Mouse (Mus musculus) testis, adult 2 months (tissue): ENCODE results near the gene Abca6. TPM values are rescaled to one million over a fixed set of nuclear protein-coding genes. Genes with fewer than 3 reads are reported as not detected.

Experiments used
- H3K27ac ChIP-seq: fragments of 200-500 bp; 2 replicates; pipeline ENCODE4 v1.5.1; 2012; ENCODE audit warnings: low read depth, low read length; ENCODE audit not compliant: control insufficient read depth, insufficient read depth
- H3K27me3 ChIP-seq: fragments of 200-500 bp; 2 replicates; pipeline ENCODE4 v1.6.1; 2012; ENCODE audit warnings: mild to moderate bottlenecking, low read length, moderate library complexity; ENCODE audit not compliant: control insufficient read depth, insufficient read depth
- H3K36me3 ChIP-seq: fragments of 200-500 bp; 2 replicates; pipeline ENCODE4 v1.6.1; 2012; ENCODE audit warnings: mild to moderate bottlenecking, low read length; ENCODE audit not compliant: control insufficient read depth, insufficient read depth
- H3K4me1 ChIP-seq: fragments of 200-500 bp; 2 replicates; pipeline ENCODE4 v1.6.1; 2012; ENCODE audit warnings: low read length; ENCODE audit not compliant: control insufficient read depth, insufficient read depth
- H3K4me3 ChIP-seq: fragments of 200-500 bp; 2 replicates; pipeline ENCODE4 v1.5.1; 2012; ENCODE audit warnings: low read depth, mild to moderate bottlenecking, low read length, moderate library complexity, mixed read lengths; ENCODE audit not compliant: control insufficient read depth
- CTCF ChIP-seq: fragments of 200-500 bp; IDR thresholded peaks from 2 replicates; pipeline ENCODE4 v1.5.1; 2012; ENCODE audit warnings: low read depth, mild to moderate bottlenecking, inconsistent platforms, low read length, moderate library complexity; ENCODE audit not compliant: control insufficient read depth, insufficient read depth, insufficient replicate concordance
- POLR2A ChIP-seq: fragments of 200-500 bp; IDR thresholded peaks from 2 replicates; pipeline ENCODE4 v1.6.1; 2012; ENCODE audit warnings: low read depth, mild to moderate bottlenecking, inconsistent platforms, low read length, moderate library complexity; ENCODE audit not compliant: control insufficient read depth
- polyA plus RNA-seq: library from polyadenylated mRNA; depleted of rRNA; stranded (reverse); fragments of >200 nt; gene quantifications from 2 replicates; pipeline ENCODE4 v1.2.3, GENCODE M21; 2012

Abca6 gene
- polyA plus RNA-seq, 1 experiment: 0.51 TPM

DNA sequence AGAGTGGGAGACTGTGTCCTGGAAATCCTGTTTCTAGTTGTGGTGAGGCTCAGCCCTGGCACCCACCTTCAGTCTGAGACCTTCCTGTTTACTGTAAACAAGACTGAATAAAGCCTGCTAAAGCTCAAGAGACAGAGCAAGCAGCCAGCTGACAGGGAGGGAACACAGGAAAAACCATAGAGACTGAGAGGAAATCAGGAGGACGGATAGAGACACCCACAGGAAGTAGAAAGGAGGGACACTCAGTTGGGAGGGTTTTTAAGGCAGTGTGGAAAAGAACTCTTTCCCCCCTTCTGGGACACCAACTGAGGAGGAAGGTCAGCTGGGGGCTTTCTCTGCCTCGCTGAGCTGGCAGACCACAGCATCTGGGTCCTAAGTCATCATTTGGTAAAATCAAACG lies 23.2 kb upstream of the Abca6 start:
- H3K27ac ChIP-seq: no peak overlapping the region

DNA sequence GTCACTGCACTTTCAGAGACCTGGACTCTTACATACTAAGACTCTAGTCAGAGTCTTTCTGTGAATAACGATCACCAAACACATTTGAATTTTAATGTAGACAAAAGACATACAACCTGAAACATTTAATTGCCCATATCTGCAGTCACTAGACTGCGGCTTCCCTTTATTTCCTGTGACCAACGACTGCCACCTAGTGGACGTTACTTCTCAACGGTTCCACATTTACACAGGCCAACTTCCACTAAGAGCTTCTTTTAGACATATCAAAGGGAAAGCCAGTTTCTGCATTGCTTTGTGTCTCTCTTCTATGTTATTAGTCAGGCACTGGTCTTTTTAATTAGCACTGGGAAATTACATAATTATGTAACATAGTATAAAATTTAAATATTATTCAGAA lies 20.2 kb upstream of the Abca6 start:
- no peak overlapping the region for H3K27ac ChIP-seq
- no peak overlapping the region for H3K4me3 ChIP-seq
- no peaks in the 10 kb centered on the region for H3K4me1 ChIP-seq
- H3K27me3 ChIP-seq: no peaks in the 10 kb centered on the region
- peaks cover 1% of the 10 kb centered on the region; the same call in 1 of the 2 replicates for H3K36me3 ChIP-seq
- TF ChIP-seq CTCF (no peak), POLR2A (no peak)

More for the DNA sequence above, 23.2 kb upstream of the Abca6 start:
- Histone ChIP-seq H3K36me3 (peaks cover 1% of the 10 kb centered on the region), H3K4me1 (no peaks in the 10 kb centered on the region), H3K27me3 (no peaks in the 10 kb centered on the region), H3K4me3 (no peak overlapping the region)
- TF ChIP-seq CTCF (no peak), POLR2A (no peak)

DNA sequence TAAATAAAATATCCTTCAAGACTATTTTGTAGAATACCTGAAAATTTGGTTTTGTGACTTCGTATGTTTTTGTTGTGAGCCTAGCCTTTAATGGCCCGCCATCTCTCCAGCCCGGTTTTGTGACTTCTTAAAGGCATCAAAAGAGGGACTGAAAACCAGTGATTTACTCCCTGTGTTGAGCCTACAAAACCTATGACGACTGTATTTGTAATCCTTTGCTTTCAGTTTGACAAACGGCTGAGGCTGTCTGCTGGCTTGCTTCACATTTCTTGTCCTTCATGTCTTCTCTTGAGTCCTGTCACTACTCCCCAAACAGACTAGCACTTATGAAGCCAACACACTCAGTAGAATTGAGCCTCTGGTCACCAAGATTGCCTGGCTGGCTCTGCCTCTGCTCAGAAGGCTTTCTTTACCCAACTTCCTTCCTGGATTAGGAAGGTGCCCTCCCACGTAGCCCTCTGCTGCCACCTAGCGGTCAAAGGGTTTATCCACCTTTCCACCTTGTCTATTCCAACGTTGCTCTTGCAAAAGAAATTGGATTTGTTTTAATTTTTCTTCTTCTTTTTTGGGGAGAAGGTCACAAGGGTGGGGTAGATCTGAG lies 16.8 kb upstream of the Abca6 start:
- H3K27me3 ChIP-seq: no peaks in the 10 kb centered on the region
- peak overlapping the region; percentile 78 for H3K27ac ChIP-seq
- no peaks in the 10 kb centered on the region for H3K4me1 ChIP-seq
- H3K36me3 ChIP-seq: no peaks in the 10 kb centered on the region; the same call in 1 of the 2 replicates
- TF ChIP-seq POLR2A: no peak
- peak; percentile 85; the same call in 1 of the 2 replicates for TF ChIP-seq CTCF
- no peak overlapping the region; the same call in 1 of the 2 replicates for H3K4me3 ChIP-seq

DNA sequence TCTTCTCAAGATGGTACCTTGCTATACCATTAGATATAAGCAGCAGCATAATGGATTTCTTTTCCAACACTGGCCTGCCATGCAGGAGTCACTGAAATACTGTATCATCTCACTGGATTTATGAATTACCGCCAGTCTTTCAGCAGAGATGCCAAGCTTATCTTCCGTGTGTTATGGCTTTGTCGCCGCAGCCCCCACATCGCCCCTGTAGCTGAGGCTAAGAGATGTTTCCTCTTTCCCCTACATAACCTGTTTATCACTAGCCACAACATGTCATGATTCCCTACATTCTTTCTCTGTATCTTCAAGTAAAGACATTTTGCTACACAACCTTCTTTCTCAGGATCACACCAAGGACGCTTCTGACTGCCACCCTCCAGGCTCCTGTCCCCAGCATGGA lies 15.7 kb upstream of the Abca6 start:
- H3K4me3 ChIP-seq: no peak overlapping the region
- no peaks in the 10 kb centered on the region for H3K4me1 ChIP-seq
- no peaks in the 10 kb centered on the region for H3K27me3 ChIP-seq
- H3K36me3 ChIP-seq: no peaks in the 10 kb centered on the region; the same call in 1 of the 2 replicates
- TF ChIP-seq POLR2A (no peak), CTCF (no peak)
- H3K27ac ChIP-seq: no peak overlapping the region; the same call in 1 of the 2 replicates

DNA sequence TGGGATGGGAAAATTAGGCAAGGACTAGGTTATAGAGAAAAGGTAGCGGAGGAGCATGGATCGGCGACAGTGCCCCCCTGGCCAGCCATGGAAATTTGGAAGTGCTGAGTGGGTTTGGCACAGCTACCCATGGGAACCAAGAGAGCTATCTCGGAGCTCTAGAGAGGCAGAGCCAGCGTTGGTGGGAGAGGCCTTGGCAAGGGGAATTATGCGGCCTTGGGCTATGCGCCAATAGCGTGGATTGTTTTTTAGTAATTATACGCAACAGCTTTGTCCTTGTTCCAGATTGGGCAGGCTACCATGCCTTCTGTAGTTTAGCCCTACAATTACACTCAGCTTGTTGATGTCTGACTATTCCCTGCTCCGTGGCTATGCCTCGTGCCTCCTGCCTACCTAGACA lies 15.2 kb upstream of the Abca6 start:
- Histone ChIP-seq H3K36me3 (no peaks in the 10 kb centered on the region; the same call in 1 of the 2 replicates), H3K4me1 (no peaks in the 10 kb centered on the region), H3K4me3 (no peak overlapping the region), H3K27me3 (no peaks in the 10 kb centered on the region), H3K27ac (no peak overlapping the region; the same call in 1 of the 2 replicates)
- TF ChIP-seq POLR2A (no peak), CTCF (no peak)

DNA sequence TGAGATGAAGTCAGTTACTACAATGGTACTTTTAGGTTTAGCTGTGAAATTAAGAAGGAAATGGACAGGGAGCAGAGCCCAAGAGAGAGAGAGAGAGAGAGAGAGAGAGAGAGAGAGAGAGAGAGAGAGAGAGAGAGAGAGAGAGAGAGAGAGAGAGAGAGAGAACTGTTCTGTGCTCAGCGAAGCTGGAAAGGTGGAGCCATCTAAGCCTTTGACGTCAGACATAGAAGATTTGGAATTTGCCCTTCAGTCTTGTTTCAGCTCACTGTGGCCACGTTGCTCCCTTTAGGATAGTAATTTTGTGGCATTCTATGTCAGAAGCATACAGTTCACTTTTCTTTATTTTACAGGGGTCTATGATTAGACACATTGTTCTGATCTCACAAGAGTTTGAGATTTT lies 10.3 kb upstream of the Abca6 start:
- no peak overlapping the region for H3K4me3 ChIP-seq
- H3K4me1 ChIP-seq: no peaks in the 10 kb centered on the region
- H3K36me3 ChIP-seq: no peaks in the 10 kb centered on the region
- H3K27me3 ChIP-seq: no peaks in the 10 kb centered on the region
- no peak overlapping the region for H3K27ac ChIP-seq
- TF ChIP-seq POLR2A (no peak), CTCF (no peak)

DNA sequence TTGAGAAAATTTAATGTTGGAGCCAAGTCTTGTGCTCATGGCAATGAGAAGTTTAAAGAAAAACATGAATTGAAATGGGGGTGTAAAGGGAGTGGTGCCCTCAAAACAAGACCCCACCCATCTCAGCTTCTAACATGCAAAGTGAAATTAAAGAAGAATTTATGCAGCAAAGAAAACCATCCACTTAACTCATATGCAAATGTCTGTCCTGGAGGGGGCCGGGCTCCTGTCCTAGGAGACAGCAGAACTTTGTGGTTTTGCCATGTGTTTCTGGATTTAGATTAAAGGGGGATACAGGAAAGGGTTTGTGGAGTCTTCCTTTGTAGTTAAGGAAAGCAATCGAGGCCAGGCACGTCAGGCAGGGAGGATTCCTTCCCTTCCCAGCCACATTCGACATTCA lies 6.3 kb upstream of the Abca6 start:
- Histone ChIP-seq H3K36me3 (no peaks in the 10 kb centered on the region), H3K27ac (no peak overlapping the region), H3K4me1 (no peaks in the 10 kb centered on the region), H3K4me3 (no peak overlapping the region), H3K27me3 (no peaks in the 10 kb centered on the region)
- no peak for TF ChIP-seq POLR2A
- no peak for TF ChIP-seq CTCF

DNA sequence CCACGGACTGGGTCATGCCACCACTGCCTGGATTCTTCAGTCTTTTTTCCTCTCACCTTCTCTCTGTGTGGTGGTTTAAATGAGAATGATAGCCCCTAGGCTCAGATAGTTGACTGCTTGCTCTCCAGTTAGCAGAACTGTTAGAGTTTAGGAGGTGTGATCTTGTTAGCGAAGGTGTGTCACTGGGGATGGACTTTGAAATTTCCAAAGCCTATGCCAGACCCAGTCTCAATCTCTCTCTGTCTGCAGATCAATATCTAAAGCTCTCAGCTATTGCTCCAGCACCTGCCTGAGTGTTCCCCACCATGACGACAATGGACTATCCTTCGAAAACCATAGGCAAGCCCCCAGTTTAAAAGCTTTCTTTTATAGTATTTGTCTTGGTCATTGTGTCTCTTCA lies 5.5 kb upstream of the Abca6 start:
- H3K27ac ChIP-seq: no peak overlapping the region
- no peak for TF ChIP-seq POLR2A
- no peaks in the 10 kb centered on the region for H3K27me3 ChIP-seq

More for the DNA sequence above, 5.5 kb upstream of the Abca6 start:
- H3K4me3 ChIP-seq: no peak overlapping the region
- H3K36me3 ChIP-seq: no peaks in the 10 kb centered on the region
- H3K4me1 ChIP-seq: no peaks in the 10 kb centered on the region
